Mouse (Mus musculus) stomach, embryonic 15.5 days (tissue): ENCODE measurements at regions not wholly inside any gene's neighbourhood (a gene's known extent, or its start where the extent isn't known, plus 50 kb on each side); places are given as distances from the start of the nearest gene placed in this dataset.

ENCODE experiments used
- ATAC-seq: fragments of 200-750 bp; cut with Nextera tagmentation; 2 replicates; pipeline ENCODE4 v1.8.0; 2017; ENCODE audit warnings: low read depth, moderate number of reproducible peaks, moderate TSS enrichment; ENCODE audit not compliant: insufficient read depth, low FRiP score
- H3K27ac ChIP-seq: fragments of 300-500 bp; sonication (generic); 2 replicates; pipeline ENCODE4 v1.5.1; 2015; ENCODE audit warnings: mild to moderate bottlenecking, inconsistent platforms
- H3K27me3 ChIP-seq: fragments of 300-500 bp; sonication (generic); replicated peaks from 2 replicates; pipeline ENCODE4 v1.6.1; 2015; ENCODE audit warnings: inconsistent platforms
- H3K36me3 ChIP-seq: fragments of 300-500 bp; sonication (generic); 2 replicates; pipeline ENCODE4 v1.6.1; 2015; ENCODE audit warnings: inconsistent platforms
- H3K4me1 ChIP-seq: fragments of 300-500 bp; sonication (generic); 2 replicates; pipeline ENCODE4 v1.6.1; 2015; ENCODE audit warnings: inconsistent platforms
- H3K4me2 ChIP-seq: fragments of 300-500 bp; sonication (generic); 2 replicates; pipeline ENCODE4 v1.6.1; 2015; ENCODE audit warnings: mild to moderate bottlenecking, inconsistent platforms
- H3K4me3 ChIP-seq: fragments of 300-500 bp; sonication (generic); replicated peaks from 2 replicates; pipeline ENCODE4 v1.5.1; 2015; ENCODE audit warnings: inconsistent platforms
- H3K9ac ChIP-seq: fragments of 300-500 bp; sonication (generic); 2 replicates; pipeline ENCODE4 v1.6.1; 2015; ENCODE audit warnings: inconsistent platforms
- H3K9me3 ChIP-seq: fragments of 300-500 bp; sonication (generic); 2 replicates; pipeline ENCODE4 v1.6.1; 2016; ENCODE audit warnings: inconsistent platforms
- WGBS: fragments of 180-500 bp; shearing (Covaris S2); methylation state at CpG from one replicate; pipeline ENCODE4 v1.1.7; 2015; 5-methylcytosine and 5-hydroxymethylcytosine counted together

- H3K36me3 ChIP-seq = no peaks in the 10 kb centered on the region
- no peak overlapping the region for H3K9ac ChIP-seq
- 55% methylated on average over 1 of the region's 1 CpGs for whole genome bisulfite sequencing
- H3K4me3 ChIP-seq = no peak overlapping the region
- no peaks in the 10 kb centered on the region for H3K4me1 ChIP-seq
- ATAC-seq = no peak
- no peaks in the 10 kb centered on the region for H3K9me3 ChIP-seq
- H3K27ac ChIP-seq = no peak overlapping the region
- H3K4me2 ChIP-seq = no peak overlapping the region
- no peaks in the 10 kb centered on the region for H3K27me3 ChIP-seq
Measured at GRCm38 (mm10) chr3:20892916-20893430, 526.0 kb upstream of the Agtr1b start.

- no peak overlapping the region for H3K4me3 ChIP-seq
- H3K36me3 ChIP-seq = no peaks in the 10 kb centered on the region
- H3K9ac ChIP-seq = no peak overlapping the region
- H3K27me3 ChIP-seq = no peaks in the 10 kb centered on the region
- no peaks in the 10 kb centered on the region for H3K4me1 ChIP-seq
- no peak for ATAC-seq
- WGBS = 83% methylated on average over 2 of the region's 2 CpGs
- H3K9me3 ChIP-seq = no peaks in the 10 kb centered on the region
- H3K4me2 ChIP-seq = no peak overlapping the region
- no peak overlapping the region for H3K27ac ChIP-seq
Measured at GRCm38 (mm10) chr3:20864241-20864640, 497.3 kb upstream of the Agtr1b start.

GRCm38 (mm10) chr3:20831038-20831437 lies 464.1 kb upstream of the Agtr1b start:
- Histone ChIP-seq H3K36me3 (no peaks in the 10 kb centered on the region), H3K4me3 (no peak overlapping the region), H3K4me2 (no peak overlapping the region), H3K4me1 (no peaks in the 10 kb centered on the region), H3K9me3 (no peaks in the 10 kb centered on the region), H3K9ac (no peak overlapping the region), H3K27ac (no peak overlapping the region), H3K27me3 (no peaks in the 10 kb centered on the region)
- 87% methylated on average over 4 of the region's 4 CpGs for WGBS
- no peak for ATAC-seq

- Histone ChIP-seq H3K27me3 (no peaks in the 10 kb centered on the region), H3K9ac (no peak overlapping the region), H3K9me3 (no peaks in the 10 kb centered on the region), H3K4me3 (no peak overlapping the region), H3K27ac (no peak overlapping the region), H3K4me1 (no peaks in the 10 kb centered on the region), H3K36me3 (no peaks in the 10 kb centered on the region), H3K4me2 (no peak overlapping the region)
- WGBS = 45% methylated on average over 1 of the region's 1 CpGs
- no peak for ATAC-seq
Measured at GRCm38 (mm10) chr3:20829391-20829790, 462.4 kb upstream of the Agtr1b start.

- Histone ChIP-seq H3K4me1 (no peaks in the 10 kb centered on the region), H3K9me3 (no peaks in the 10 kb centered on the region), H3K4me3 (no peak overlapping the region), H3K27ac (no peak overlapping the region), H3K4me2 (no peak overlapping the region), H3K9ac (no peak overlapping the region), H3K36me3 (no peaks in the 10 kb centered on the region), H3K27me3 (no peaks in the 10 kb centered on the region)
- 52% methylated on average over 3 of the region's 3 CpGs for WGBS
- ATAC-seq = no peak
Measured at GRCm38 (mm10) chr3:20828811-20829210, 461.8 kb upstream of the Agtr1b start.

- Histone ChIP-seq H3K9ac (no peak overlapping the region), H3K27ac (no peak overlapping the region), H3K9me3 (no peaks in the 10 kb centered on the region), H3K27me3 (no peaks in the 10 kb centered on the region), H3K4me3 (no peak overlapping the region), H3K36me3 (no peaks in the 10 kb centered on the region), H3K4me1 (no peaks in the 10 kb centered on the region), H3K4me2 (no peak overlapping the region)
- no peak for ATAC-seq
- 86% methylated on average over 4 of the region's 4 CpGs for WGBS
Measured at GRCm38 (mm10) chr3:20825661-20826334, 458.8 kb upstream of the Agtr1b start.

GRCm38 (mm10) chr3:20822226-20822625 lies 455.2 kb upstream of the Agtr1b start:
- ATAC-seq = no peak
- Histone ChIP-seq H3K27me3 (no peaks in the 10 kb centered on the region), H3K9me3 (no peaks in the 10 kb centered on the region), H3K4me2 (no peak overlapping the region), H3K9ac (no peak overlapping the region), H3K4me3 (no peak overlapping the region), H3K4me1 (no peaks in the 10 kb centered on the region), H3K36me3 (no peaks in the 10 kb centered on the region), H3K27ac (no peak overlapping the region)
- 39% methylated on average over 1 of the region's 1 CpGs for WGBS

GRCm38 (mm10) chr3:20821712-20822111 lies 454.7 kb upstream of the Agtr1b start:
- Histone ChIP-seq H3K9ac (no peak overlapping the region), H3K36me3 (no peaks in the 10 kb centered on the region), H3K4me2 (no peak overlapping the region), H3K9me3 (no peaks in the 10 kb centered on the region), H3K4me1 (no peaks in the 10 kb centered on the region), H3K27me3 (no peaks in the 10 kb centered on the region), H3K4me3 (no peak overlapping the region), H3K27ac (no peak overlapping the region)
- WGBS = 75% methylated on average over 4 of the region's 4 CpGs
- no peak for ATAC-seq

- no peaks in the 10 kb centered on the region for H3K9me3 ChIP-seq
- H3K9ac ChIP-seq = no peak overlapping the region
- H3K27me3 ChIP-seq = no peaks in the 10 kb centered on the region
- no peaks in the 10 kb centered on the region for H3K4me1 ChIP-seq
- no peak overlapping the region for H3K4me3 ChIP-seq
- H3K36me3 ChIP-seq = no peaks in the 10 kb centered on the region
- H3K4me2 ChIP-seq = no peak overlapping the region
- no peak for ATAC-seq
- 95% methylated on average over 3 of the region's 3 CpGs for whole genome bisulfite sequencing
- H3K27ac ChIP-seq = no peak overlapping the region
Measured at GRCm38 (mm10) chr3:20820047-20820446, 453.1 kb upstream of the Agtr1b start.

GRCm38 (mm10) chr3:20819586-20819985 lies 452.6 kb upstream of the Agtr1b start:
- Histone ChIP-seq H3K9ac (no peak overlapping the region), H3K27ac (no peak overlapping the region), H3K4me2 (no peak overlapping the region), H3K4me1 (no peaks in the 10 kb centered on the region), H3K27me3 (no peaks in the 10 kb centered on the region), H3K9me3 (no peaks in the 10 kb centered on the region), H3K4me3 (no peak overlapping the region), H3K36me3 (no peaks in the 10 kb centered on the region)
- WGBS = 54% methylated on average over 1 of the region's 1 CpGs
- no peak for ATAC-seq

- Histone ChIP-seq H3K4me3 (no peak overlapping the region), H3K27me3 (no peaks in the 10 kb centered on the region), H3K4me1 (no peaks in the 10 kb centered on the region), H3K4me2 (no peak overlapping the region), H3K9me3 (no peaks in the 10 kb centered on the region), H3K36me3 (no peaks in the 10 kb centered on the region), H3K27ac (no peak overlapping the region), H3K9ac (no peak overlapping the region)
- ATAC-seq = no peak
- 24% methylated on average over 1 of the region's 1 CpGs for WGBS
Measured at GRCm38 (mm10) chr3:20816613-20817012, 449.6 kb upstream of the Agtr1b start.

- Histone ChIP-seq H3K36me3 (no peaks in the 10 kb centered on the region), H3K9me3 (no peaks in the 10 kb centered on the region), H3K27me3 (no peaks in the 10 kb centered on the region), H3K4me3 (no peak overlapping the region), H3K4me1 (no peaks in the 10 kb centered on the region), H3K27ac (no peak overlapping the region), H3K4me2 (no peak overlapping the region), H3K9ac (no peak overlapping the region)
- no peak for ATAC-seq
- 71% methylated on average over 1 of the region's 1 CpGs for WGBS
Measured at GRCm38 (mm10) chr3:20794256-20794655, 427.3 kb upstream of the Agtr1b start.

- 83% methylated on average over 1 of the region's 1 CpGs for WGBS
- Histone ChIP-seq H3K27me3 (no peaks in the 10 kb centered on the region), H3K9ac (no peak overlapping the region), H3K27ac (no peak overlapping the region), H3K9me3 (no peaks in the 10 kb centered on the region), H3K4me3 (no peak overlapping the region), H3K4me2 (no peak overlapping the region), H3K4me1 (no peaks in the 10 kb centered on the region), H3K36me3 (no peaks in the 10 kb centered on the region)
- ATAC-seq = no peak
Measured at GRCm38 (mm10) chr3:20792503-20792902, 425.5 kb upstream of the Agtr1b start.
